Mouse (Mus musculus) liver, embryonic 12.5 days (tissue): ENCODE data around the gene Ccdc148. TPM values are rescaled to one million over a fixed set of nuclear protein-coding genes. Genes with fewer than 3 reads are reported as not detected.

Experiments
- ATAC-seq: fragments of 200-750 bp; cut with Nextera tagmentation; 2 replicates; pipeline ENCODE4 v1.8.0; 2017; ENCODE audit warnings: moderate number of reproducible peaks, mild to moderate bottlenecking, moderate library complexity
- H3K27ac ChIP-seq: fragments of 300-500 bp; sonication (generic); 2 replicates; pipeline ENCODE4 v1.5.1; 2016; ENCODE audit warnings: mild to moderate bottlenecking
- H3K27me3 ChIP-seq: fragments of 300-500 bp; sonication (generic); replicated peaks from 2 replicates; pipeline ENCODE4 v1.6.1; 2016; ENCODE audit warnings: mild to moderate bottlenecking, moderate library complexity
- H3K36me3 ChIP-seq: fragments of 300-500 bp; sonication (generic); 2 replicates; pipeline ENCODE4 v1.6.1; 2016; ENCODE audit warnings: mild to moderate bottlenecking, moderate library complexity
- H3K4me1 ChIP-seq: fragments of 300-500 bp; sonication (generic); 2 replicates; pipeline ENCODE4 v1.6.1; 2016
- H3K4me2 ChIP-seq: fragments of 300-500 bp; sonication (generic); 2 replicates; pipeline ENCODE4 v1.6.1; 2016; ENCODE audit warnings: mild to moderate bottlenecking, moderate library complexity
- H3K4me3 ChIP-seq: fragments of 300-500 bp; sonication (generic); 2 replicates; pipeline ENCODE4 v1.5.1; 2016; ENCODE audit warnings: mild to moderate bottlenecking, moderate library complexity
- H3K9ac ChIP-seq: fragments of 300-500 bp; sonication (generic); 2 replicates; pipeline ENCODE4 v1.6.1; 2016; ENCODE audit warnings: mild to moderate bottlenecking, moderate library complexity
- H3K9me3 ChIP-seq: fragments of 300-500 bp; sonication (generic); replicated peaks from 2 replicates; pipeline ENCODE4 v1.6.1; 2016; ENCODE audit warnings: mild to moderate bottlenecking, moderate library complexity
- WGBS: fragments of 180-500 bp; shearing (Covaris S2); methylation state at CpG from one replicate; pipeline ENCODE4 v1.1.7; 2016; ENCODE audit not compliant: insufficient replicate concordance; 5-methylcytosine and 5-hydroxymethylcytosine counted together
- polyA plus RNA-seq: library from polyadenylated mRNA; unstranded; fragments of >200 nt; fragmentation: Nextera tagmentation; extraction: Ambion mirVana; gene quantifications from 2 replicates; pipeline ENCODE4 v1.2.1, GENCODE M21; 2016

Ccdc148 gene
- polyA plus RNA-seq = 0.11 and 0.17 TPM in 2 replicates

DNA sequence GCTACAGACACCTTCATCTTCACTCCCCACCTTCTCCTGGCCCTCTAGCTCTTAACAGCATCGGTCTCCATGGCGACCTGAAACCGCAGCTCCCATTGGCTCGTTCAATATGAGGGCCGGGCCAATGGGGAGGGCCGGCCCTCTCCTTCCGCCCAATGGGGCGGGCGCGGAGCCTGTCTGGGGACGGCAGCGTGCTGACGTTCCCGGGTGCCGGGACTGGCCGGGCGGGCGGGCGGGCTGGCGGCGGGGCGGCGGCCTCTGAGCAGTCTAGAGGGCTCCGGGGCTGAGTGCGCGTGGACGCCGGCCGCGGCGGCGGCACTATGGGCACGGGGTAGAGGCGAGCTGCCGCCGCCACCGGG is at the start of gene Ccdc148, which contains the start of gene Pkp4:
Gene Ccdc148, minus strand, starts transcription at position 79 of the 359 bp plus-strand sequence.
Gene Pkp4, plus strand, starts transcription at position 246 of the 359 bp plus-strand sequence.
- Histone ChIP-seq H3K36me3 (no peaks in the 10 kb centered on the region), H3K4me2 (peak within 1 kb of the TSS; percentile 97), H3K9me3 (no peaks in the 10 kb centered on the region), H3K27me3 (no peaks in the 10 kb centered on the region; the same call in 1 of the 2 replicates), H3K27ac (peak within 1 kb of the TSS; percentile 72), H3K4me1 (peaks cover 36% of the 10 kb centered on the region), H3K9ac (peak within 1 kb of the TSS; percentile 84), H3K4me3 (peak within 1 kb of the TSS; percentile 78)
- peak; percentile 96 for ATAC-seq
- WGBS = under 1% methylated on average over 34 of the region's 37 CpGs

DNA sequence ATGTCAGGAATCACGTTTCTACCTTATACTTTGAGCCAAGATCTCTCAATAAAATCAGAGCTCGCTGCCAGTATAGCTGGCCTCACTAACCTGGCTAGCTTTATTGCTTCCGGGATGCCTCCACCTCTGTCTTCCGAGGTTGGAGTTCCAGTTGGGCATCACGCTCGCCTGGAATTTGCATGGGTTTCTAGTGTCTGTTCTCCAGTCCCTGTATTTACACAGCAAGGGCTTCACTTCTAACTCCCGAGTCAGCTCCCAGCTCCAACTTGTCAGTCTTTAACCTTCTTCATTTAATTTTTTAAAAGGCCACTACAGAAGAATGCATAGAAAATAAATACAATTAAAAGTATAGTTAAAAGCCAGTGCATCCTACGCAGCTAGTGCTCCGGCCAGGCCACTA is 47.8 kb upstream of the Ccdc148 start:
- 75% methylated on average over 9 of the region's 9 CpGs for WGBS
- Histone ChIP-seq H3K4me3 (no peak overlapping the region), H3K4me2 (no peak overlapping the region), H3K27ac (no peak overlapping the region), H3K9me3 (no peaks in the 10 kb centered on the region), H3K4me1 (peaks cover 15% of the 10 kb centered on the region), H3K27me3 (no peaks in the 10 kb centered on the region), H3K9ac (no peak overlapping the region), H3K36me3 (no peaks in the 10 kb centered on the region)
- ATAC-seq = no peak

DNA sequence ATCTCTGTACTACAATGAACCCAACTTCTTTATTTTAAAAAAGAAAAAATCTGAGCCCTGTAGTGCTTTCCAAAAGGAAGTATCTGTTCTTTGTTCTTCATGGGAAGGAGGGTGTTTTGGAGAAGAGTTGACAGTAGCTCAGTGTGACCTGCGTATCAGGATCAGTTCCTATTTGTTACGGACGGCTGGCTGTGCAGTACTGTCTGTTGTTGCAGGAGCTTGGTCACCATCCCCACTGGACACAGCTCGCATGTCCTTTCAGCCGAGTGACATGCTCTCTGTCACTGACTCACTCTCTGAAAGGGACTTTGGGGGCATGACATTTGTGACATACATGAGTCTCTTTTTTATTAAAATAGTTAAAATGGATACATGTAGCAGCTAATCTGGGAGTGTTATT is 47.2 kb upstream of the Ccdc148 start:
- 79% methylated on average over 5 of the region's 5 CpGs for WGBS
- H3K4me2 ChIP-seq = no peak overlapping the region
- H3K27ac ChIP-seq = no peak overlapping the region
- H3K36me3 ChIP-seq = no peaks in the 10 kb centered on the region
- no peak for ATAC-seq
- no peaks in the 10 kb centered on the region for H3K27me3 ChIP-seq
- no peaks in the 10 kb centered on the region for H3K9me3 ChIP-seq
- no peak overlapping the region for H3K4me3 ChIP-seq
- H3K9ac ChIP-seq = no peak overlapping the region
- peaks cover 12% of the 10 kb centered on the region for H3K4me1 ChIP-seq

DNA sequence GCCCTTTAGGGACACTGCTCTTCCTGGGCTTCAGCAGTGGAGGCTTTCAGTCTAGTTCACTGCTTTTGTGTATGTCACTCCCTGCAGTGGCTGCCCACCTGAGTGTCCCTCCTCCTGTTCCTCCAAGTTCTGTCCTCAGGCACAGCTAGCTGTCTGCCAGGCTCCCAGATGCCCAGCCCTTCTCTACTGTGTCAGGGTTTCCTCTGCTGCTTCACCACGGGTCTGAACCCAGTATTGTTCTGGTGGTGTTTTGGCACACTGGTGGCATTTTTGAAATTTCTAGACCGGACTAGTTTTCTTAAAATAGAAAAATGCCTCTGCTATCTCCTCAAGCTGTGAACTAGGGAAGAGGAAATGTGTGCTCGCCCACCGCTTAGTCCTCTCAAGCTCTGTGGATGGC is 46.8 kb upstream of the Ccdc148 start:
- Histone ChIP-seq H3K4me1 (peaks cover 12% of the 10 kb centered on the region), H3K9me3 (no peaks in the 10 kb centered on the region), H3K27ac (no peak overlapping the region), H3K9ac (no peak overlapping the region), H3K4me2 (no peak overlapping the region), H3K27me3 (no peaks in the 10 kb centered on the region), H3K36me3 (no peaks in the 10 kb centered on the region), H3K4me3 (no peak overlapping the region)
- ATAC-seq = no peak
- WGBS = 35% methylated on average over 4 of the region's 4 CpGs

DNA sequence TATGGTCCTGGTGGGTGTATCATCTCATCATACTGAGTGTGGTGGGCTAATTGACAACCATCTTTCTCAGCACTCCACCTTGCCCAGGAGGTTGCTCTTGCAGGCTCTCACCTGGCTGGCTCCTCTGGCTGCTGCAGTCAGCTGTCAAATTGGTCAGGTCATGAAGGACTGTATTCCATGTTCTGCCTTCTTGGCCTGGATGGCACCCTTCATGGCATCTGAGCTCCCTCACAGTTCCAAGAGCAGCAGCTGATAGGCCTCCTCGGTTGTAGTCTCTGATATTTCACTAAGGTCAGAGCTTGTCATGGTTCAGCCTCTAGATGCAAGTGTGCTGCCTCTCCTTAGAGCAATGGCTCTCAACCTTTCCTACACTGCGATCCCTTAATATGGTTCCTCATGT is 45.7 kb upstream of the Ccdc148 start:
- Histone ChIP-seq H3K4me2 (no peak overlapping the region), H3K27ac (no peak overlapping the region), H3K36me3 (no peaks in the 10 kb centered on the region), H3K4me1 (peaks cover 12% of the 10 kb centered on the region), H3K9me3 (no peaks in the 10 kb centered on the region), H3K4me3 (no peak overlapping the region), H3K9ac (no peak overlapping the region), H3K27me3 (no peaks in the 10 kb centered on the region)
- WGBS = 59% methylated on average over 2 of the region's 2 CpGs
- ATAC-seq = no peak

DNA sequence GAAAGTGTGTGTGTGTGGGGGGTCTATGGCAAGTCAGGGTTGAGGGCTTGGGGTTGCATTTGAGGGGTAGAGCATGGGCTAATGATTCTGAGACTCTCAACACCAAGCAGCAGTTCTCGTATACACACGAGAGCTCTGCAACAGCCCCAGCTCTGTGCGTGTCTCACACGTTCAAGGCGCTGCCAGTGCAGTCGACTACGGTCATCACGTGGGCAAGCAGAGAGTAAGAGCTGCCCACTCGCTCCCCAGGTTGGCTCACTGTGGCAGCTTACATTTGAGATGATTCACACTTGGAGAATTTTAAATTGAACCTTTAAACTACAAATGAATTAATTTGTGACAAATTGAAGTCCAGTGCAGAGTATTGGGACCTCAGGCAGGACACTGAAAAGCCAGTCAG is 44.6 kb upstream of the Ccdc148 start:
- H3K27me3 ChIP-seq = no peaks in the 10 kb centered on the region
- ATAC-seq = no peak
- H3K9ac ChIP-seq = no peak overlapping the region
- no peak overlapping the region for H3K4me2 ChIP-seq
- H3K9me3 ChIP-seq = no peaks in the 10 kb centered on the region
- no peak overlapping the region for H3K27ac ChIP-seq
- H3K36me3 ChIP-seq = no peaks in the 10 kb centered on the region
- H3K4me1 ChIP-seq = peaks cover 12% of the 10 kb centered on the region
- no peak overlapping the region for H3K4me3 ChIP-seq
- 83% methylated on average over 9 of the region's 9 CpGs for WGBS

DNA sequence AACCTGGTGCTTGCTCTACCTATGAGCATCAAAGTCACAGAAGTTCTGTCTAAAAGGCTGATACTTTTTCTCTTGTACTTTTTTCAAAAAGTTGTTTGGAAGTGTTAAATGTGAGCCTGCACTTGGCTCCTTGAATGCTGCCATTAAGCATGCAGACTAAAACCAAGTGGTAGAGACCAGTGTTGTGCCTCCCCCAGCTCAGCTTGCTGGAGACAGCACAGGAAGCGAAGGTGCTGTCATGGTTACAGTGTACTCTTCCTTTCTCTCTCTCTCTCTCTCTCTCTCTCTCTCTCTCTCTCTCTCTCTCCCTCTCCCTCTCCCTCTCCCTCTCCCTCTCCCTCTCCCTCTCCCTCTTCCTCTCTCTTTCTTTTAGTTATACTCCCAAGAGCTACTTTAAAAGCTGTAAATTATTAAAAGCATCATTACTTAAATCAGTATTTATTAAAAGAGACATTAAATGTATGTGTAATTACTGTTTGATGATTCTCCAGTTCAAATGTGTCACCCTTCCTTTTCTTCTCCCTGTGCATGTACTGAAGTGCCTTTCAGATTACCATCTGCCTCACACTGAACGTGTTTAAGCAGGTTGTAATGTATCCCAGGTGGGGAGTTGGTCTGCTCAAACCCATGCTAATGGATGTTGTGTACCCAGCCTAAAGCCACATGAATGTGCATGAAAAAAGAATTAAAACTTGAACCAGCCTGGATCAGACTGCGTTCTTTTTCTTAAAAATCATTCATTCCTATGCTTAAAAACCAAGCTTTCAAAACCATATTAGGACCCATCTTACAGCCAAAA is 43.3 kb upstream of the Ccdc148 start:
- Histone ChIP-seq H3K4me1 (peaks cover 12% of the 10 kb centered on the region), H3K27ac (no peak overlapping the region), H3K27me3 (no peaks in the 10 kb centered on the region), H3K36me3 (no peaks in the 10 kb centered on the region), H3K4me2 (no peak overlapping the region), H3K9ac (no peak overlapping the region), H3K9me3 (no peaks in the 10 kb centered on the region), H3K4me3 (no peak overlapping the region)
- ATAC-seq = no peak
- WGBS = 57% methylated on average over 3 of the region's 3 CpGs

DNA sequence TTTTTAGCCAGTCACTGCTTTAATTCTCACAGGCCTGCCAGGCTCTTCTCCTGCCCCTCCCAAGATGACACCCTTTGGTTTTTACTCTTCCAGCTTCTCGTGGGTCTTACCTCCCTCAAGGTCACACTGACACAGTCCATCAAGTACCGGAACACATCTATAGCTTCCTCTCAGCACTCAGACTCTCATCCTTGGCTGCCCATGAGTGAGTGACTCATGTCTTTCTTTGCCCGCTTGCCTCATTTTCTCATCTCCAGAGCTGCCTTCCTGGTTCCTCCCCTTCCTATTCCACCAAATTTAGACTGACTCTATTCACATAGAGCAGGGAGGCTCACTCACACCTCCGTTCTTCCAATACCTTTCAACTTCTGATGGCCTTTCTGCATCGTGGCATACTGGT is 42.4 kb upstream of the Ccdc148 start:
- Histone ChIP-seq H3K36me3 (no peaks in the 10 kb centered on the region), H3K27ac (no peak overlapping the region), H3K9me3 (no peaks in the 10 kb centered on the region), H3K27me3 (no peaks in the 10 kb centered on the region), H3K9ac (no peak overlapping the region), H3K4me1 (peaks cover 12% of the 10 kb centered on the region), H3K4me3 (no peak overlapping the region), H3K4me2 (no peak overlapping the region)
- no peak for ATAC-seq
- 56% methylated on average over 5 of the region's 5 CpGs for WGBS

DNA sequence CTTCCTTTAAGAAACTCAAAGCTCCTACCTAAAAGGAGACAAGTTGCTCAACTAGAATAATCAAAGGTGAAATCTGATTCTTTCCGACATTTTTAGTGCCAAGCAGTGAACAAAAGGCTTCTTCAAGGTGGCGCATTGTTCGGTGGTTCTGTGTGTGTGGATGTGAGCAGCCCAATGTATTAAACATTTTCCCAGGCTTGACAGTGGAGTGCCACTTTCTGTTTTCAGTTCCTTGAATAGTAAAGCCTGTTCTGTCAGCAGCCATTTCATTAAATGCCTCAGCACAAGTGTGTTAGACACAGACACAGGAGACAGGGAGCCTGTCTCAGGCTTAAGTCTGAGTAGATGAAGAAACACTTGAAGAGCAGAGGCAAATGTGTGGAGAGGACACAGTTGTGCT is 40.0 kb upstream of the Ccdc148 start:
- 81% methylated on average over 3 of the region's 3 CpGs for WGBS

DNA sequence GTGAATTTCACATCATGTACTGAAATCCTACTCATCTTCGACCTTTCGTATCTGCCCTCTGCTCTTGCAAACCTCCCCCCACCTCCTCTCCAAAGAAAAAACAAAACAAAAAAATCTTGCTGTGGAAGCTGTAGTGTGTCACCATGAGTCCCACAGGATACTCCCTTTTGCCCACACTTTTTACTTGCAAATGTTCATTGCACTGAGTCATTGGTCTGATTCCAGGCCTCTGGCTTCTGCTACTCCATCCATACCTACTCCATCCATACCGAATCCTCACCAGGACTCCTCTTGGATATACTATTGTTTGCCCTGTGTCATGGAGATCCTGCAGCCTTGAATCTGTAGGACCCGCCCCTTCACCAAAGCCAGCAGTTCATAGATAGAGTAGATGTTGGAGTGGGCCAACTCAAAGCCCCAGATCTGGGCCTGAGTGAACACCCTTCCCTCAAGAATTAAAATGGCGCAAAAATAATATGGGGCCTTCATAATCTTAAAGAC is 39.0 kb upstream of the Ccdc148 start:
- WGBS = 87% methylated on average over 5 of the region's 5 CpGs
- Histone ChIP-seq H3K4me1 (peaks cover 6% of the 10 kb centered on the region; the same call in 1 of the 2 replicates), H3K27ac (no peak overlapping the region), H3K4me3 (no peak overlapping the region), H3K4me2 (no peak overlapping the region), H3K27me3 (no peaks in the 10 kb centered on the region), H3K9ac (no peak overlapping the region), H3K36me3 (no peaks in the 10 kb centered on the region), H3K9me3 (no peaks in the 10 kb centered on the region)
- ATAC-seq = no peak

More for the DNA sequence above, 40.0 kb upstream of the Ccdc148 start:
- Histone ChIP-seq H3K4me2 (no peak overlapping the region), H3K9ac (no peak overlapping the region), H3K9me3 (no peaks in the 10 kb centered on the region), H3K4me1 (peaks cover 6% of the 10 kb centered on the region; the same call in 1 of the 2 replicates), H3K27me3 (no peaks in the 10 kb centered on the region), H3K4me3 (no peak overlapping the region), H3K27ac (no peak overlapping the region), H3K36me3 (no peaks in the 10 kb centered on the region)
- ATAC-seq = no peak

DNA sequence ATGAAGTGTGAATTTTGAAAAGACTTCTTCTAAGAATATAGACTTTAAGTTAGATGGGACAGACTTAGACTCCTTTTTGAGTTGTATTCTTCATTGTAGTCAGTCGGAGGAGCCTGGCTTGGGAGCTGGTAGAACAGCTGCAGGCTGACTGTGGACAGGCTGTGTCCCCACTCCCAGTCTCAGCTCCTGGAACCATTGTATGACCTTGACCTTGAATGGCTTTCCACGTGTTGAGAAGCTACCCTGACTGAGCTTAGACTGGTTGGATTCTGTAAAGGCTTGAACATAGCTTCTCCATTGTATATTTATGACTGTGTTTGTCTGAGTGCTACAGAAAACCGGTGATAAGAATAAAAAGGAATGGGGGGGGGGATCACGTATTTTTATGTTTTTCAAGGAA is 36.7 kb upstream of the Ccdc148 start:
- WGBS = 62% methylated on average over 4 of the region's 4 CpGs
- Histone ChIP-seq H3K27me3 (no peaks in the 10 kb centered on the region), H3K27ac (no peak overlapping the region), H3K36me3 (no peaks in the 10 kb centered on the region), H3K4me2 (no peak overlapping the region), H3K9me3 (no peaks in the 10 kb centered on the region), H3K4me1 (no peaks in the 10 kb centered on the region), H3K4me3 (no peak overlapping the region), H3K9ac (no peak overlapping the region)
- ATAC-seq = no peak

DNA sequence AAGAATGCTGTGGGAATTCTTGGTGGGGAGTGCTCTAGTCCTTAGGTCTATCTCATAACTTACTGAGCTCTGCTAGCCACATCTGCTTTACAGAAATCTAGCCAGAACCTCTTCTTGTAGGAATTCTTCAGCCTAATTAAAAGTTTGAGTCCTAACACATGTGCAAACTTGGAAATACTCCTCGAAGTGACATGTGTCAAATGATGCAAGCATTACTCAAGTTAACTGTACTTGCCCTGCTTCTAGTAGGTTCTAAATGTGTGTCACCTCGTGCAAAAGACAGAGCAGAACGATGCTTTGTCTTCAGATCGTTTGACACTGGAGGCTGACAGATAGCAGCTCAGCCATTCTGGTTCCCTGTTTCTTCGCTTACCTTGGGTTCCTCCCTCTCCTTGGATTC is 32.6 kb upstream of the Ccdc148 start:
- WGBS = 71% methylated on average over 5 of the region's 5 CpGs

More for the DNA sequence above, 32.6 kb upstream of the Ccdc148 start:
- no peak overlapping the region for H3K9ac ChIP-seq
- no peak overlapping the region for H3K4me2 ChIP-seq
- H3K36me3 ChIP-seq = no peaks in the 10 kb centered on the region
- ATAC-seq = no peak
- H3K4me1 ChIP-seq = no peaks in the 10 kb centered on the region
- H3K27me3 ChIP-seq = no peaks in the 10 kb centered on the region
- no peak overlapping the region for H3K27ac ChIP-seq
- H3K9me3 ChIP-seq = no peaks in the 10 kb centered on the region
- no peak overlapping the region for H3K4me3 ChIP-seq
